Mouse (Mus musculus) hindbrain, embryonic 12.5 days (tissue): ENCODE measurements around the gene Nans. TPM values are rescaled to one million over a fixed set of nuclear protein-coding genes. Genes with fewer than 3 reads are reported as not detected.

Experiments
- ATAC-seq: fragments of 200-750 bp; cut with Nextera tagmentation; 2 replicates; pipeline ENCODE4 v1.8.0; 2017; ENCODE audit warnings: moderate TSS enrichment; ENCODE audit not compliant: low FRiP score
- H3K27ac ChIP-seq: fragments of 300-500 bp; sonication (generic); 2 replicates; pipeline ENCODE4 v1.5.1; 2016; ENCODE audit warnings: mild to moderate bottlenecking
- H3K27me3 ChIP-seq: fragments of 300-500 bp; sonication (generic); 2 replicates; pipeline ENCODE4 v1.6.1; 2016; ENCODE audit warnings: mild to moderate bottlenecking
- H3K36me3 ChIP-seq: fragments of 300-500 bp; sonication (generic); 2 replicates; pipeline ENCODE4 v1.6.1; 2016; ENCODE audit warnings: mild to moderate bottlenecking
- H3K4me1 ChIP-seq: fragments of 300-500 bp; sonication (generic); 2 replicates; pipeline ENCODE4 v1.6.1; 2016
- H3K4me2 ChIP-seq: fragments of 300-500 bp; sonication (generic); replicated peaks from 2 replicates; pipeline ENCODE4 v1.6.1; 2016; ENCODE audit warnings: mild to moderate bottlenecking
- H3K4me3 ChIP-seq: fragments of 300-500 bp; sonication (generic); 2 replicates; pipeline ENCODE4 v1.5.1; 2016; ENCODE audit warnings: mild to moderate bottlenecking
- H3K9ac ChIP-seq: fragments of 300-500 bp; sonication (generic); 2 replicates; pipeline ENCODE4 v1.6.1; 2016; ENCODE audit warnings: mild to moderate bottlenecking, moderate library complexity
- H3K9me3 ChIP-seq: fragments of 300-500 bp; sonication (generic); replicated peaks from 2 replicates; pipeline ENCODE4 v1.6.1; 2016; ENCODE audit warnings: mild to moderate bottlenecking
- WGBS: fragments of 180-500 bp; shearing (Covaris S2); methylation state at CpG from one replicate; pipeline ENCODE4 v1.1.7; 2016; 5-methylcytosine and 5-hydroxymethylcytosine counted together
- polyA plus RNA-seq: library from polyadenylated mRNA; unstranded; fragments of >200 nt; fragmentation: Nextera tagmentation; extraction: Ambion mirVana; gene quantifications from 2 replicates; pipeline ENCODE4 v1.2.1, GENCODE M21; 2016

Gene Nans
- polyA plus RNA-seq, 1 experiment from 2014 or later = 76.5 TPM

GRCm38 (mm10) chr4:46452855-46453719, 36.0 kb upstream of the Nans start:
- Histone ChIP-seq H3K4me2 (peak overlapping the region; percentile 81), H3K4me3 (peak overlapping the region; percentile 94), H3K4me1 (peaks cover 23% of the 10 kb centered on the region), H3K9me3 (no peaks in the 10 kb centered on the region), H3K27ac (0 out of 2 replicates have a peak overlapping the region, but pooled peaks have one; percentile 99), H3K27me3 (no peaks in the 10 kb centered on the region), H3K36me3 (0 out of 2 replicates have a peak, but pooled peaks cover 4% of the 10 kb centered on the region), H3K9ac (peak overlapping the region; percentile 99)
- no peak for ATAC-seq
- 40% methylated on average over 13 of the region's 13 CpGs for WGBS

GRCm38 (mm10) chr4:46454097-46454864, 34.8 kb upstream of the Nans start:
- no peak overlapping the region for H3K27ac ChIP-seq
- H3K9me3 ChIP-seq = no peaks in the 10 kb centered on the region
- peaks cover 23% of the 10 kb centered on the region for H3K4me1 ChIP-seq
- H3K4me3 ChIP-seq = no peak overlapping the region
- H3K27me3 ChIP-seq = no peaks in the 10 kb centered on the region
- WGBS = 83% methylated on average over 5 of the region's 5 CpGs
- no peak overlapping the region for H3K4me2 ChIP-seq
- H3K36me3 ChIP-seq = 0 out of 2 replicates have a peak, but pooled peaks cover 4% of the 10 kb centered on the region
- H3K9ac ChIP-seq = no peak overlapping the region
- ATAC-seq = no peak

GRCm38 (mm10) chr4:46456762-46457161, 32.3 kb upstream of the Nans start:
- 89% methylated on average over 4 of the region's 4 CpGs for WGBS
- H3K9me3 ChIP-seq = no peaks in the 10 kb centered on the region
- H3K27ac ChIP-seq = no peak overlapping the region
- no peaks in the 10 kb centered on the region for H3K27me3 ChIP-seq
- ATAC-seq = no peak
- H3K9ac ChIP-seq = no peak overlapping the region
- peaks cover 23% of the 10 kb centered on the region for H3K4me1 ChIP-seq
- no peak overlapping the region for H3K4me3 ChIP-seq
- no peak overlapping the region for H3K4me2 ChIP-seq
- peaks cover 10% of the 10 kb centered on the region for H3K36me3 ChIP-seq

- ATAC-seq = no peak
- H3K4me2 ChIP-seq = no peak overlapping the region
- peaks cover 23% of the 10 kb centered on the region for H3K4me1 ChIP-seq
- no peak overlapping the region for H3K9ac ChIP-seq
- H3K4me3 ChIP-seq = no peak overlapping the region
- no peak overlapping the region for H3K27ac ChIP-seq
- no peaks in the 10 kb centered on the region for H3K27me3 ChIP-seq
- H3K36me3 ChIP-seq = peaks cover 10% of the 10 kb centered on the region
- no peaks in the 10 kb centered on the region for H3K9me3 ChIP-seq
- 97% methylated on average over 3 of the region's 3 CpGs for WGBS
Observed at GRCm38 (mm10) chr4:46457186-46457585, 31.9 kb upstream of the Nans start.

GRCm38 (mm10) chr4:46458411-46458810, 30.6 kb upstream of the Nans start:
- no peak overlapping the region for H3K27ac ChIP-seq
- H3K4me1 ChIP-seq = peaks cover 13% of the 10 kb centered on the region
- ATAC-seq = no peak
- H3K9me3 ChIP-seq = no peaks in the 10 kb centered on the region
- no peak overlapping the region for H3K4me2 ChIP-seq
- H3K36me3 ChIP-seq = peaks cover 23% of the 10 kb centered on the region
- WGBS = 92% methylated on average over 2 of the region's 2 CpGs
- no peak overlapping the region for H3K9ac ChIP-seq
- no peaks in the 10 kb centered on the region for H3K27me3 ChIP-seq
- H3K4me3 ChIP-seq = no peak overlapping the region

DNA sequence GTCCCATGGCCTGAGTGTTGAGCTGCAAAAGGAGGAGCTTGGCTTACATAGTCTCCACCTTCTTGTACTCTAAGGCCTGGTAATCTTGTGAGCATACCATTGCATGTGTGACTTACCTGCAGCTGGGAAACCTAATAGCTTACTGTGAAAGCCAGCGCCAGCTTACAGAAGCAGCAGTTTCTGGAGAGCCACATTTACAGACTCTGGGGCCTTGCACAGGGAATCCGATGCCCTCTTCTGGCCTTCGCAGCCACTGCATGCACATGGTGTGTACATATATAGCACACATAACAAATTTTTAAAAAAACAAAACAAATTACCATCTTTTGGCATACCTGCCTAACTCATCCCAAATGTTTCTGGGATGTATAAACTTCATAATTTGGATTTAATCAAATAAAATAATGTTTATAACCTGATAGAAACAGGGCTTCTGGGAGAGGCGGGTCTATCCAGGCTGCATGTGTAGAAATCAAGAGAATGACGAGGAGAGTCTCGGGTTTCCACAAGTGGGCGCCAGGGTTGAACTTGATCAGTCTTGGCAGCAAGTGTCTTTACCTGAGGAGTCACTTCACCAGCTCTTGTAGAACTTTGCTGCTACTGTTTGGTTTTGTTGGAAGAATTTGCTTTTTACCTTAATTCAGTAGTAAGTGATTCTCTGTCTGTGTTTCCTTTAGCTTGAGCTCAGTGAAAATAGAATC, 25.8 kb upstream of the Nans start:
- Histone ChIP-seq H3K4me3 (no peak overlapping the region), H3K9me3 (no peaks in the 10 kb centered on the region), H3K4me1 (no peaks in the 10 kb centered on the region), H3K9ac (no peak overlapping the region), H3K36me3 (peaks cover 52% of the 10 kb centered on the region), H3K27ac (no peak overlapping the region), H3K4me2 (no peak overlapping the region), H3K27me3 (no peaks in the 10 kb centered on the region)
- 90% methylated on average over 7 of the region's 7 CpGs for WGBS
- ATAC-seq = no peak

DNA sequence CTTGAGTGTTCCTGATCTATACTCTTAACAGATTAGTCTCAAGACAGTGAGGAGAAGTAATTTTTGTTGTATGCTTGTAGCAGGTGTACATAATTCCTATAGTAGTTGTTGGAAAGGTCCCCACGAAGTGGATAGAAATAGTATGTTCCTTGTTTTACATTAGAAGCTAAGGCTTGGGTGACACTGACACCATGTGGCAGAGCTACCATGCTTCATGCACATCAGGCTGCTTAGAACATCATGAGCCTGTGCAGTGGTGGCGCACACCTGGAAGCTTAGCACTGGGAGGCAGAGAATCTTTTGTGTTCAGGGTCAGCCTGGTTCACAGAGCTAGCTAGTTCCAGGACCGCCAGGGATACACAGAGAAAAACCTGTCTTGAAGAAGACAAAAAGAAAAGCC, 23.3 kb upstream of the Nans start:
- peaks cover 72% of the 10 kb centered on the region for H3K36me3 ChIP-seq

DNA sequence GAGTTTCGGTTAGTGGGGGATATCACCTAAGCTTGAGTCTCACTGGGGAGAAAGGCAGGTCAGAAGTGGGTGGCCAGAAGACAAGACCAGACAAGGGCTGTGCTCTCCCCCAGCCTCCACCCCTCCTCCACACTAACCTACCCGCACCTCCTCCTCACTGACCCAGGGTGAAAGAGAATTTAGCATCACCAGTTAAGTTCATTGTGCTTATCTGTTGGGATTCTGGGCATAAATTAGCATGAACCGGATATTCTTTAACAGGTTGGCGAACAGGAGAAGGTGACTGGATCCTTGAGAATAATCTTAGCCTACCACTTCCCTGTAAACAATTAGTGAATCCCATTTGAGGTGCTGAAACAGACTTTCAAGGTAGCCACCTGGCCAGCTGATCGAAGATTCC, 13.9 kb upstream of the Nans start:
- no peaks in the 10 kb centered on the region for H3K4me1 ChIP-seq
- no peak for ATAC-seq
- 94% methylated on average over 5 of the region's 5 CpGs for WGBS
- H3K36me3 ChIP-seq = peaks cover 59% of the 10 kb centered on the region
- H3K4me3 ChIP-seq = no peak overlapping the region
- no peak overlapping the region for H3K9ac ChIP-seq
- H3K27me3 ChIP-seq = no peaks in the 10 kb centered on the region
- H3K4me2 ChIP-seq = no peak overlapping the region
- no peaks in the 10 kb centered on the region for H3K9me3 ChIP-seq
- no peak overlapping the region for H3K27ac ChIP-seq

More for the DNA sequence above, 23.3 kb upstream of the Nans start:
- ATAC-seq = no peak
- Histone ChIP-seq H3K4me3 (no peak overlapping the region), H3K9me3 (no peaks in the 10 kb centered on the region), H3K27me3 (no peaks in the 10 kb centered on the region), H3K4me2 (no peak overlapping the region), H3K9ac (no peak overlapping the region), H3K4me1 (no peaks in the 10 kb centered on the region), H3K27ac (no peak overlapping the region)
- 90% methylated on average over 3 of the region's 3 CpGs for WGBS

DNA sequence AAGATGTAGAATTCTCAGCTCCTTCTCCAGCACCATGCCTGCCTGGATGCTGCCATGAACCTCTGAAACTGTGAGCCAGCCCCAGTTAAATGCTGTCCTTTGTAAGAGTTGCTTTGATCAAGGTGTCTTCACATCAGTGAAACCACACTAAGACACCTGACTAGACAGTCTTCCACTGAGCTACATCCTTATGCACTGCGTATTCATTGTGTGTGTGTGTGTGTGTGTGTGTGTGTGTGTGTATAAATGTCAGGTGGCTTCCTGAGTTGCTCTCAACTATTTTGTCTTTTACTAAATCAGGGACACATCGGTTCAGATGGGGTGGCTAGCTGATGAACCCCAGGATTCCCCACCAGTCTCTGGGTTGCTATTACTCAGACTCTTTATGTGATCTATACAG, 10.0 kb upstream of the Nans start:
- WGBS = 98% methylated on average over 2 of the region's 2 CpGs
- Histone ChIP-seq H3K4me1 (no peaks in the 10 kb centered on the region), H3K4me2 (no peak overlapping the region), H3K4me3 (no peak overlapping the region), H3K27me3 (no peaks in the 10 kb centered on the region), H3K9ac (no peak overlapping the region), H3K9me3 (no peaks in the 10 kb centered on the region), H3K36me3 (peaks cover 29% of the 10 kb centered on the region), H3K27ac (no peak overlapping the region)
- ATAC-seq = no peak

DNA sequence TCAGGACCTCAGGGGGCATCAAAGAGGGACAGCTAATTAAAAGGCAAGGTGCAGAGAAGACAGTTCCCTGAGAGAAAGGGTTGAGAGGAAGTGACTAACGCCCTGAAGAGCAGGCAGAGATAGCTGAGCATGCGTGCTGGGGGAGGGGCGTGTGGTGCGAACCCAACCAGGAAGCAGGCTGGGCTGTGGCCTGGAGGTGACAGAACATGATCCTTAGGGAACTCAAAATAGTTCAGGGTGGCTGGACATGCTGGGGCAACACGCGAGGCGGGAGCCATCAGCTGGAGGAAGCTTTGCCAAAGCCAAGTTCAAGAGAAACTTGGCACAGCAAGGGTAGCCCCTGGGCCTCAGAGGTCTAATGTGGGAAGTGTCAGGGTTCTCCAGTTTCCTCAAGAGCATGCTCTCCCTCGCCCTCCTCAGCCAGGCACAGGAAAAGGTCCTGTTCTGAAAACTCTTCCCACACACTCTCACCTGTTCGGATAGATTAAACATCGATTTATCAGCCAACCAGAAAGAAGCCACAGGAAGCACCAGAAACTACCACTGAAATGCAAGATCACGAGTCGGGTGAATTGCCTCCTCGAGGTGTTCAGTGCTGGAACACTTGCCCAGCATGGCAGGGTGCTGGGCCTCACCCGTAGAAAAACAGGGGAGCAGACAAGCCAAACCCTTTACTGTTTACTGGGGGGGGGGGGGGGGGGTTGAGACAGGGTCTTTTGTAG, 3.2 kb upstream of the Nans start:
- no peaks in the 10 kb centered on the region for H3K36me3 ChIP-seq
- H3K4me3 ChIP-seq = no peak overlapping the region
- H3K27me3 ChIP-seq = no peaks in the 10 kb centered on the region; the same call in 1 of the 2 replicates
- H3K27ac ChIP-seq = no peak overlapping the region
- no peak overlapping the region for H3K9ac ChIP-seq
- H3K4me1 ChIP-seq = peaks cover 6% of the 10 kb centered on the region
- ATAC-seq = no peak
- WGBS = 56% methylated on average over 14 of the region's 14 CpGs
- no peaks in the 10 kb centered on the region for H3K9me3 ChIP-seq
- H3K4me2 ChIP-seq = no peak overlapping the region

- Histone ChIP-seq H3K27me3 (no peaks in the 10 kb centered on the region; the same call in 1 of the 2 replicates), H3K9ac (no peak overlapping the region), H3K4me1 (peaks cover 6% of the 10 kb centered on the region), H3K36me3 (peaks cover 4% of the 10 kb centered on the region; the same call in 1 of the 2 replicates), H3K27ac (no peak overlapping the region), H3K9me3 (no peaks in the 10 kb centered on the region), H3K4me2 (no peak overlapping the region), H3K4me3 (no peak overlapping the region)
- ATAC-seq = no peak
- WGBS = 85% methylated on average over 5 of the region's 5 CpGs
Observed at GRCm38 (mm10) chr4:46487348-46487747, 1.7 kb upstream of the Nans start.
